Mouse (Mus musculus) heart, adult 9 months (tissue): ENCODE data around the gene Atxn2.

Source experiments
- DNase-seq, 2 experiments: peaks; one replicate each; pipeline ENCODE4 v3.0.0; 2022; ENCODE audit warnings: low spot score in 2 of 2

The Atxn2 gene

GRCm38 (mm10) chr5:121765020-121765419, 53.9 kb downstream of the Atxn2 start:
- no peak for DNase-seq

DNA sequence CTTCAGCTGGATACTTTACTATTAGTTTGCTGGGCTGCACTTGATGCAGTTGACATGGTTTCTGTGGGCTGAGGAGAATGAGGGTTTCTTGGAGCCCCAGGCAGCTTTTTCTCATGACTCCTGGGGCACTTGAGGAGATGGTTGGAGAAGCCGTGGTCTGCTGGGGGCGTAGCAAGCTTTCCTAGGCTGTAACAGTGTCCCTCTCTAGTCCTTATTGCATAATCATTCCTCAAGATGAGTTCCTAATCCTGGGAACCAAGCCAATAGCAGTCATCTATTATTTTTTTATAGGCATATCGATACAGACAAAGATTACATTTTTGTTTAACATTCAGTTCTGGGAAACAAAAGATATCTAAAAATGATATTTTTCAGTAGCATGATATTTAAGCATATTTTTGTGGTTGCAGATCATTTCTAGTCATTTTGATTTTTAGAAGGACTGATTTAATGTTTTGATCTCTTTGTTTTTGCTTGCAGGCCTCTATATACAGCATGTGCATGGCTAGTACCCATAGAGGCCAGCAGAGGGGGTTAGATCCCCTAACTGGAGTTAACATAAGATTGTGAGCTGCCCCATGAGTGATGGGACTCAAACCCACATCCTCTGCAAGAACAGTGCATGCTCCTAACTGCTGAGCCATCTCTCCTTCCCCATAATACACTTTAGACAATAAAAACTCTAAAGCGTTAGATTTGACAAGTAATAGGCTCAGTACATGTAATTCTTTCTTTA, 55.1 kb downstream of the Atxn2 start:
- DNase-seq: no peak

GRCm38 (mm10) chr5:121767564-121767963, 56.4 kb downstream of the Atxn2 start:
- DNase-seq: no peak

GRCm38 (mm10) chr5:121769827-121770226, 58.7 kb downstream of the Atxn2 start:
- peak; percentile 49 for DNase-seq

- DNase-seq: no peak
These were observed 60.5 kb downstream of the Atxn2 start for GRCm38 (mm10) chr5:121771611-121772010.

GRCm38 (mm10) chr5:121778485-121779119, 67.5 kb downstream of the Atxn2 start:
- no peak for DNase-seq

GRCm38 (mm10) chr5:121780180-121780579, 69.0 kb downstream of the Atxn2 start:
- DNase-seq: no peak

- no peak for DNase-seq
These were observed 71.3 kb downstream of the Atxn2 start for GRCm38 (mm10) chr5:121782467-121782866.

GRCm38 (mm10) chr5:121783862-121784500, 72.8 kb downstream of the Atxn2 start:
- peak; percentile 42 to 46 for DNase-seq

DNA sequence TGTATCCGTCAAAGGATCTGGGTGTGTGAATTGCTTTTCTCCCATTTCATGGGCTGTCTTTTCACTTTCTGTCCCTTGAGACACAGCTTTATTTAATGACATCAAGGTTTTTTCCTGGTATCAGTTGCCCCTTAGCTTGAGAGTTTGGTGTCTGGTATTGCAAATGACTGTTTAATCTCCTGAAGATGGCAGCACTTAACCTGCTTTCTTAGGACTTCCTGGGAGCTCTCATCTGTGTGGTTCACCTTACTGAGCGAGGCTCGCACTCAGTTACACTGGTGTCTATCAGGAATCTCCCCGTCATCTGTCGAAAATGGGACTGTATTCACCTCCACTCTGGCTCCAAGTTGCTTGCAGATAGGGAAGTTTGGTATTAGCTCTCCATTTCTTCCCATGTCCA, 79.9 kb downstream of the Atxn2 start:
- no peak for DNase-seq

GRCm38 (mm10) chr5:121795800-121796199, 84.7 kb downstream of the Atxn2 start:
- DNase-seq: no peak

- DNase-seq: peak in 1 of 2 experiments; percentile 23
These were observed 87.3 kb downstream of the Atxn2 start for GRCm38 (mm10) chr5:121798447-121798846.

- DNase-seq: no peak
These were observed 96.0 kb downstream of the Atxn2 start for GRCm38 (mm10) chr5:121807186-121807585.

DNA sequence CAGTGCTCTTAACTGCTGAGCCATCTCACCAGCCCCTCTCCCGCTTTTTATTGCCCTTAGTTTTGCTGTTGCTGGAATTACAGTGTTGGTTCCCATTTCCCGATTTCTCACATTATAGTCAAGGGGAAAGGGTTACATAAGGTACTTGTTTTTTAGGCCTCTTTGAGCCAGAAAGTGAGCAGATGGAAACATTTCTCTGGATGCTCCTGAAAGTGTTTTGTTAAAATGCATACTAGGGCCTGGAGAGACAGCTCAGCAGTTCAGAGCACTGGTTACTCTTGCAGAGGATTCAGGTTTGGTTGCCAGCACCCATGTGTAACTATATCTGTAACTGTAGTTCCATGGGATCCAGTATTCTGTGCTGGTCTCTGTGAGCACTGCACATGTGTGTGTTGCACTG, 97.1 kb downstream of the Atxn2 start:
- DNase-seq: no peak

DNA sequence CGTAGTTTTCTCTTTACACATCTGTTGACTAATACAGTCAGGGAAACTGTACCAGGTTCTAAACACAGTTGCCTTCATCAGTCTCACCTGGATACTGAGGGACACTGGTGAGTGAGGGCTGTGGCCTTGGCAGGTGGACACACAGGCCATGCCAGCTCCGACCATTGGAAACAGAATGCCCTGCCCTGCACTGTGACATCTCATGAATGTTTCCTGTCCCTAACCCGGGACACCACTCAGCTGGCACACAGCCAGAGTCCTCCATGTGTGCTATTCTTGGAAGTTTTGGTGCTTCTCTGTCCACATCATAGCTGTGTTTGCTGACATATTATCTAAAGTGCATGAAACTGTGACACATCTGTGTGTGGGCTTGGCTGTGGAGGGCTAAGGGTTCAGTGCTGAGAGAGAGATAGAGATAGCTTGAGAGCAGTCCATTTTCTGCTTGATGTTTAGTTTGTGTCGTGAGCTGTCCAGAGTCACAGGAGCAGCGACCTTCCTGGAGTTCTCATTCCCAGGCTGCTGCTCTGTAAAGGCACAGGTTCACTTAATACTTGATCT, 98.6 kb downstream of the Atxn2 start:
- DNase-seq: no peak

GRCm38 (mm10) chr5:121810331-121811151, 99.4 kb downstream of the Atxn2 start:
- no peak for DNase-seq

DNA sequence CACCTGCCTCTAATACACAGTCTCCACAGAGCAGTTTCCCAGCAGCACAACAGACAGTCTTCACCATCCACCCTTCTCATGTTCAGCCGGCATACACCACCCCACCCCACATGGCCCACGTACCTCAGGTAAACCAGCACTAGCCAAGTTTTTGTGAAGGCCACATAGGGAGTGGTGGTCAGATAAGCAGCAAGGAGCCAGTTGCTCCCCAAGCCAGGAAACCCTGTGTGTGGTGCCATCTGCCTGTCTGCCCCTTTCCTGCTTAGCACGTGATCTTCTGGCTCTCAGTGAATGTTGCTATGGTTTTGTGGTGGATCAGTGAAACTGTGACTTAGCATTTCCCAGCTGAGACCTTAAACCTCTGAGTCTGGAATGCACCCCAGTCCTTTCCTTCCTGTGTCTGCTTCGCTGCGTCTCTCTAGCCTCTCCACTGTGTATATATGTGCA, 100.4 kb downstream of the Atxn2 start:
- DNase-seq: no peak

DNA sequence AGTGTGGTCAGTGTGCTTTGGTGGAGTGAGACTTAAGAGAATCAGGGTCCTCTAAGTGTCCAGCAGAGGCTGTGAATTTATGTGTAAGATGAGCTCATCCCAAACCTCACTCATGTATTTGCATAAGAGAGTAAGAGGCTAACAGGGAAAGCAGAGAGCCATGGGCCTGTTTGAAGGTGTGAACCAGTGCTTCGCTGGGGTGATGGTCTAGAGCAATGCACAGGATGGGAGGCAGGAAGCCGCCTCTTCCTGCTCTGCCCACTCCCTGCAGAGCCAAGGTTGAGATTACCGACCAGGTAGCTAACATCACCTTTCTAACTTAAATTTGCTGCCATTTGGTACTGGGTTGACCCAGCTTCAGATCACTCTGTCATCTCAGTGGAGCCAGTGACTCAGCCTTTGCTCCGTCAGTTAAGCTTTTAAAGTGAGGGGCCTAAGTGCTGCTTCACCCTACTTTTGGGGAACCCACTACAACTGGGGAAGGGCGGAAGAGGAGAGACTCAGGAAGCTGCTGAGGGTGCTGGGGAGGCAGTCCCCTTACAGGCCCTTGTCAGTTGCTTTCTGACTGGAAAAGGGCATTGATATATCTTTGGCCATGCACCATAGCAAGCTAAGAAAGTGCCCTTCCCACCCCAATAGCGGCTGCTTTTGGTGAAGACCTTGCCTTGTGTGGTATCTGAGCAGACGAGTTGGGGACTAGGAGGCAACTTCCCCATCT, 101.5 kb downstream of the Atxn2 start:
- no peak for DNase-seq

GRCm38 (mm10) chr5:121813744-121814143, 102.6 kb downstream of the Atxn2 start:
- DNase-seq: no peak

DNA sequence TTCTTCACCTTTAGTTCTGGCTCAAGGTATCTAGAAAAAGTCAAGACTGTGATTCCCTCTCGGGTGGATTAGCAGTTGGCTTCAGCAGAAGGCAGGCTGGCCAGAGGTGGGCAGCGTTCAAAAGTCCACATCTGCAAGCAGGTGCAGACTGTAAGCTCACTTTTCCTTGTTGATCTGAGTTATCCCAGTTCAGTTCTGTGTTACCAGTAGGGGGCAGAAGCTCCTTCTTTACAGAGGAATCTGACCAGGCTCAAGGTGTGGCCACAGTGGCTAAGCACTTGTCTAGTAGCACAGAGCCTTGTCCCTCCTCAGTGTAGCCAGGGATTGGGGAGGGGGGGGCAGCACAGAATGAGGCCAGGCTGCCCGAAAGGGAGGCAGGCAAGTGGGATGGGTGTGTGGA, 103.9 kb downstream of the Atxn2 start:
- peak; percentile 68 to 78 for DNase-seq

- DNase-seq: no peak
These were observed 104.8 kb downstream of the Atxn2 start for GRCm38 (mm10) chr5:121815867-121816380.
